7 mouse cellular contexts compared by ENCODE assay signal in genomic region chr5:53212782-53213710, GRCm38 (mm10). TPM values are rescaled to one million over a fixed set of nuclear protein-coding genes. Genes with fewer than 3 reads are reported as not detected.
DNase-seq lines count a peak whose midpoint lies in the region; ATAC-seq and TF ChIP-seq lines count a peak whose summit lies in the region.

No protein-coding gene starts in this region.

- H3K4me2 ChIP-seq in heart, embryonic 14.5 days (ENCODE audit: low read length) = peak overlapping the region; percentile 100
- H3K4me2 ChIP-seq in limb, embryonic 11.5 days (ENCODE audit: low read depth, severe bottlenecking) = peak overlapping the region; percentile 95
- H3K4me2 ChIP-seq in midbrain, embryonic 14.5 days (ENCODE audit: low read length) = peak overlapping the region; percentile 92

- no peaks in the 10 kb centered on the region for H3K36me3 ChIP-seq in E14TG2a.4 (ENCODE audit: insufficient read depth, low read length)
- H3K36me3 ChIP-seq in ES-E14 (ENCODE audit: control insufficient read depth, insufficient read depth, low read length, poor library complexity, severe bottlenecking) = no peaks in the 10 kb centered on the region
- no peaks in the 10 kb centered on the region for H3K36me3 ChIP-seq in heart, embryonic 14.5 days (ENCODE audit: control insufficient read depth, insufficient read depth, low read length)
- no peaks in the 10 kb centered on the region for H3K36me3 ChIP-seq in limb, embryonic 11.5 days (ENCODE audit: control insufficient read depth, insufficient read depth, low read length)
- H3K36me3 ChIP-seq in midbrain, embryonic 14.5 days (ENCODE audit: control insufficient read depth, insufficient read depth, low read length) = no peaks in the 10 kb centered on the region

- H3K4me1 ChIP-seq in E14TG2a.4 (replicated peaks; ENCODE audit: low read depth, low read length) (peaks cover 32% of the 10 kb centered on the region), ES-E14 (ENCODE audit: control insufficient read depth in 2 of 2, insufficient read depth in 2 of 2, low read length in 2 of 2, poor library complexity in 1 of 2) (no peaks in the 10 kb centered on the region; a peak in 1 of 4 replicates)
- peaks cover 12 to 13% of the 10 kb centered on the region in 2 experiments; a peak in 2 of 4 replicates for H3K4me1 ChIP-seq in heart, embryonic 14.5 days (ENCODE audit: control insufficient read depth in 2 of 2, insufficient read depth in 2 of 2, low read length in 2 of 2)
- H3K4me1 ChIP-seq in limb, embryonic 11.5 days (ENCODE audit: control insufficient read depth, insufficient read depth, low read length) = no peaks in the 10 kb centered on the region
- H3K4me1 ChIP-seq in midbrain, embryonic 14.5 days (ENCODE audit: control insufficient read depth, insufficient read depth, low read length) = 0 out of 2 replicates have a peak, but pooled peaks cover 11% of the 10 kb centered on the region

- ATAC-seq in heart, embryonic 14.5 days (ENCODE audit: insufficient number of reproducible peaks, insufficient read depth, low FRiP score, low read depth) = 0 out of 2 replicates have a peak, but pooled peaks have one; percentile 7
- peak; percentile 27; the same call in 1 of the 2 replicates for ATAC-seq in limb, embryonic 11.5 days (ENCODE audit: insufficient number of reproducible peaks, low FRiP score, low TSS enrichment, low read depth)
- ATAC-seq in midbrain, embryonic 14.5 days (ENCODE audit: low FRiP score, low TSS enrichment) = peak; percentile 46

- H3K27ac ChIP-seq in ES-E14 (ENCODE audit: insufficient read depth, low read depth, low read length, poor library complexity, severe bottlenecking) = no peak overlapping the region
- H3K27ac ChIP-seq in heart, embryonic 14.5 days (replicated peaks in 1 of 2; ENCODE audit: control insufficient read depth in 1 of 2, insufficient read depth in 1 of 2, low read depth in 2 of 2, low read length in 2 of 2) = no peak overlapping the region
- no peak overlapping the region for H3K27ac ChIP-seq in limb, embryonic 11.5 days (replicated peaks; ENCODE audit: low read depth, low read length)
- peak overlapping the region; percentile 77 for H3K27ac ChIP-seq in midbrain, embryonic 14.5 days (replicated peaks; ENCODE audit: low read depth, low read length)

- H3K27me3 ChIP-seq in E14TG2a.4 (ENCODE audit: insufficient read depth, low read length) = peaks cover 91% of the 10 kb centered on the region
- H3K27me3 ChIP-seq in heart, embryonic 14.5 days (ENCODE audit: control insufficient read depth, insufficient read depth, low read length) = peaks cover 22% of the 10 kb centered on the region
- H3K27me3 ChIP-seq in limb, embryonic 11.5 days (ENCODE audit: control insufficient read depth, insufficient read depth, low read length) = peaks cover 24% of the 10 kb centered on the region
- peaks cover 5% of the 10 kb centered on the region; the same call in 1 of the 2 replicates for H3K27me3 ChIP-seq in midbrain, embryonic 14.5 days (ENCODE audit: control insufficient read depth, insufficient read depth, low read length)

- H3K9ac ChIP-seq in ES-E14 (ENCODE audit: insufficient read depth, low read depth, low read length, poor library complexity, severe bottlenecking) = peak overlapping the region; percentile 9; the same call in 1 of the 2 replicates
- peak overlapping the region; percentile 74 for H3K9ac ChIP-seq in heart, embryonic 14.5 days (ENCODE audit: low read length)
- peak overlapping the region; percentile 53 for H3K9ac ChIP-seq in limb, embryonic 11.5 days (ENCODE audit: low read length)
- H3K9ac ChIP-seq in midbrain, embryonic 14.5 days (replicated peaks; ENCODE audit: low read length) = peak overlapping the region; percentile 86

- WGBS in heart, embryonic 14.5 days = under 1% methylated on average over 64 of the region's 99 CpGs
- WGBS in limb, embryonic 11.5 days = 1% methylated on average over 45 of the region's 99 CpGs
- WGBS in midbrain, embryonic 14.5 days = under 1% methylated on average over 67 of the region's 99 CpGs

- no peaks in the 10 kb centered on the region; the same call in 1 of the 2 replicates for H3K9me3 ChIP-seq in E14TG2a.4 (ENCODE audit: low read length)
- no peaks in the 10 kb centered on the region for H3K9me3 ChIP-seq in ES-E14 (ENCODE audit: control insufficient read depth, insufficient read depth, low read depth, low read length)
- H3K9me3 ChIP-seq in heart, embryonic 14.5 days (ENCODE audit: control insufficient read depth, low read length) = no peaks in the 10 kb centered on the region
- no peaks in the 10 kb centered on the region for H3K9me3 ChIP-seq in limb, embryonic 11.5 days (ENCODE audit: control insufficient read depth, low read length)
- H3K9me3 ChIP-seq in midbrain, embryonic 14.5 days (ENCODE audit: control insufficient read depth, low read length) = no peaks in the 10 kb centered on the region

- H3K4me3 ChIP-seq in E14TG2a.4 (replicated peaks; ENCODE audit: low read length) (peak overlapping the region; percentile 79), ES-E14 (ENCODE audit: insufficient read depth in 1 of 2, low read depth in 1 of 2, low read length in 2 of 2, poor library complexity in 1 of 2, severe bottlenecking in 1 of 2) (peak overlapping the region; percentile 67 to 75)
- H3K4me3 ChIP-seq in heart, embryonic 14.5 days (ENCODE audit: control insufficient read depth in 1 of 2, insufficient read depth in 1 of 2, low read depth in 1 of 2, low read length in 2 of 2) = peak overlapping the region; percentile 61 to 65
- H3K4me3 ChIP-seq in limb, embryonic 11.5 days (ENCODE audit: low read depth, low read length) = peak overlapping the region; percentile 50
- H3K4me3 ChIP-seq in midbrain, embryonic 14.5 days (replicated peaks; ENCODE audit: low read depth, low read length) = peak overlapping the region; percentile 71

- TF ChIP-seq CTCF in E14TG2a.4 (conservative IDR thresholded peaks at IDR 0.05; ENCODE audit: low read length) = no peak

- in situ Hi-C loops in ES-E14 (cut with MboI; ENCODE audit: low sequenced_read_pairs in 2 of 2, unreplicated experiment in 2 of 2) = no loop called here

- DNase-seq in ES-E14 (ENCODE audit: low read depth, low spot score) = no peak
- DNase-seq in cerebellum, postnatal 36 days = peak; percentile 68 to 81
- peak; percentile 54 for DNase-seq in limb, embryonic 11.5 days (ENCODE audit: low spot score)
- peak; percentile 67 for DNase-seq in midbrain, embryonic 14.5 days
- peak; percentile 23 for DNase-seq in urinary bladder, postnatal 25 days (ENCODE audit: low spot score)

TF ChIP-seq in ES-E14, 5 proteins besides CTCF, POLR2A, EP300 and RAD21:
- TF ChIP-seq HCFC1 (IDR thresholded peaks at IDR 0.05; ENCODE audit: borderline replicate concordance, insufficient read depth, low read length) = no peak
- TF ChIP-seq ZC3H11A (IDR thresholded peaks at IDR 0.05; ENCODE audit: borderline replicate concordance, low read depth, low read length) = no peak
- no peak for TF ChIP-seq CHD2 (IDR thresholded peaks at IDR 0.05; ENCODE audit: low read depth, low read length)
- TF ChIP-seq MAFK (IDR thresholded peaks at IDR 0.05; ENCODE audit: insufficient read depth, low read depth, low read length) = no peak
- TF ChIP-seq ZNF384 (IDR thresholded peaks at IDR 0.05; ENCODE audit: low read depth, low read length) = no peak

RNA-seq across cellular contexts. Expression of gene Sel1l3, which starts 0.7 kb away (rescaled TPM):
- total RNA-seq in ES-E14 (2012; rRNA removed) = 1.3 and 3.0 TPM in 2 replicates
- polyA plus RNA-seq in heart, embryonic 14.5 days (2014; fragmentation: Nextera tagmentation; extraction: Ambion mirVana) = 1.5 and 1.7 TPM in 2 replicates
- polyA plus RNA-seq in limb, embryonic 11.5 days (2014; fragmentation: Nextera tagmentation; extraction: Ambion mirVana) = 1.2 and 1.5 TPM in 2 replicates
- polyA plus RNA-seq in midbrain, embryonic 14.5 days (2014; fragmentation: Nextera tagmentation; extraction: Ambion mirVana) = 7.5 and 7.7 TPM in 2 replicates

RNA-seq across cellular contexts. Expression of gene Smim20, which starts 53.8 kb away (rescaled TPM):
- total RNA-seq in ES-E14 (2012; rRNA removed) = 32.6 and 36.1 TPM in 2 replicates
- 217 and 239 TPM in 2 replicates for polyA plus RNA-seq in heart, embryonic 14.5 days (2014; fragmentation: Nextera tagmentation; extraction: Ambion mirVana)
- 58.1 and 59.0 TPM in 2 replicates for polyA plus RNA-seq in limb, embryonic 11.5 days (2014; fragmentation: Nextera tagmentation; extraction: Ambion mirVana)
- 91.5 and 93.7 TPM in 2 replicates for polyA plus RNA-seq in midbrain, embryonic 14.5 days (2014; fragmentation: Nextera tagmentation; extraction: Ambion mirVana)

Comparison
In these comparisons a context has a peak if more than half of its experiments do, and no peak if none do; other contexts are left out.
1. H3K9ac ChIP-seq: peak in every context shown above with its lines; median percentile 86 in midbrain, embryonic 14.5 days; 74 in heart, embryonic 14.5 days; 53 in limb, embryonic 11.5 days; 9 in ES-E14.